Mouse (Mus musculus) MEL (cell line): ENCODE results near the gene Ttc17.

Source experiments
- CTCF ChIP-seq, 3 experiments: IDR thresholded peaks in 2 of 3; conservative IDR thresholded peaks in 1 of 3; 2 replicates each; pipeline ENCODE4 v1.5.1; 2011 to 2012; ENCODE audit warnings: low read length in 3 of 3, low read depth in 2 of 3, mild to moderate bottlenecking in 2 of 3, improper control_type of control experiment in 1 of 3, inconsistent platforms in 1 of 3, mixed read lengths in 1 of 3, moderate library complexity in 1 of 3; ENCODE audit not compliant: control insufficient read depth in 1 of 3, insufficient read depth in 1 of 3, poor library complexity in 1 of 3, severe bottlenecking in 1 of 3
- EP300 ChIP-seq, 2 experiments: IDR thresholded peaks; 2 replicates each; pipeline ENCODE4 v1.6.1; 2011; ENCODE audit warnings: improper control_type of control experiment in 2 of 2, low read length in 2 of 2, low read depth in 1 of 2, mild to moderate bottlenecking in 1 of 2
- GABPA ChIP-seq: IDR thresholded peaks from 2 replicates; pipeline ENCODE4 v1.6.1; 2012; ENCODE audit warnings: low read depth, mild to moderate bottlenecking, inconsistent platforms, low read length, improper control_type of control experiment, moderate library complexity
- GATA1 ChIP-seq: IDR thresholded peaks from 2 replicates; pipeline ENCODE4 v1.6.1; 2011; ENCODE audit warnings: low read depth, low read length, improper control_type of control experiment
- MEF2A ChIP-seq: IDR thresholded peaks from 2 replicates; pipeline ENCODE4 v1.6.1; 2014; ENCODE audit warnings: low read depth, mild to moderate bottlenecking, inconsistent platforms, low read length, improper control_type of control experiment; ENCODE audit not compliant: poor library complexity, insufficient replicate concordance, severe bottlenecking; ENCODE audit errors: extremely low read depth
- POLR2A ChIP-seq, 2 experiments: IDR thresholded peaks; 2 replicates each; pipeline ENCODE4 v1.6.1; 2011 to 2012; ENCODE audit warnings: low read length in 2 of 2, mild to moderate bottlenecking in 2 of 2, control low read depth in 1 of 2, improper control_type of control experiment in 1 of 2, low read depth in 1 of 2, moderate library complexity in 1 of 2; ENCODE audit not compliant: control insufficient read depth in 1 of 2, insufficient read depth in 1 of 2, poor library complexity in 1 of 2
- POLR2AphosphoS2 ChIP-seq: IDR thresholded peaks from 2 replicates; pipeline ENCODE4 v1.6.1; 2011; ENCODE audit warnings: low read length, improper control_type of control experiment
- TCF12 ChIP-seq: IDR thresholded peaks from 2 replicates; pipeline ENCODE4 v1.6.1; 2014; ENCODE audit warnings: low read depth, mild to moderate bottlenecking, inconsistent platforms, low read length, improper control_type of control experiment, moderate library complexity
- USF1 ChIP-seq: IDR thresholded peaks from 2 replicates; pipeline ENCODE4 v1.6.1; 2014; ENCODE audit warnings: low read depth, mild to moderate bottlenecking, inconsistent platforms, low read length, improper control_type of control experiment, moderate library complexity

DNA sequence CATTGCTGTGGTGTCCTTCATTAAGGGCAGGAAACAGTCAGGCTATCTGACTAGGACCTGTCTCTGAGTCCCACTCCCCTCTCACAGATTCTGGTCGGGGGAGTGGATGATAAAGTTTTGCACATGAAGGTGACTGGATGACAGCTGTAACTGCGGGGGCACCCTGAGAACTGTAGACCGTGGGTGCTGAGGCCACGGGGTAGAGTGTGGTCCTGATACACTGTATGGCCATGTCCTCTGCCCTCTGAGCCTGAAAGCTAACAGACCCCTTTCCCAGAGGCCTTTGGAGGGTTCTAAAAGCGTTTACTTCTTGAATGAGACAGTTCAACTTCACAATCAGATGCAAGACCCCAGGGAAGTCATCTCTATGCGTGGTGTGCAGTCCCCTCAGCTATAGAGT lies 116.8 kb downstream of the Ttc17 start:
- TF ChIP-seq MEF2A (no peak), POLR2AphosphoS2 (no peak), CTCF (IDR thresholded peaks at IDR 0.05 in 2 of 3, conservative IDR thresholded peaks at IDR 0.05 in 1 of 3; ENCODE audit: control insufficient read depth in 1 of 3, insufficient read depth in 1 of 3, low read depth in 2 of 3, low read length in 3 of 3, poor library complexity in 1 of 3, severe bottlenecking in 1 of 3) (no peak), GATA1 (no peak), GABPA (no peak), TCF12 (no peak), POLR2A (IDR thresholded peaks at IDR 0.05; ENCODE audit: control insufficient read depth in 1 of 2, insufficient read depth in 1 of 2, low read depth in 1 of 2, low read length in 2 of 2, poor library complexity in 1 of 2) (no peak), USF1 (no peak), EP300 (IDR thresholded peaks at IDR 0.05; ENCODE audit: low read depth in 1 of 2, low read length in 2 of 2) (no peak)
